Mouse (Mus musculus) testis, postnatal 14 days (tissue): ENCODE data around the gene Olfr70.

Source experiments
- DNase-seq: peaks from one replicate; pipeline ENCODE4 v3.0.0; 2021; ENCODE audit warnings: low spot score

The Olfr70 gene

GRCm38 (mm10) chr4:43655656-43656338, 44.8 kb downstream of the Olfr70 start:
- no peak for DNase-seq

GRCm38 (mm10) chr4:43653161-43654015, 47.2 kb downstream of the Olfr70 start, which contains the start of gene Spag8:
Spag8 (minus strand) TSS chr4:43653594.
- DNase-seq, result peak; percentile 67

GRCm38 (mm10) chr4:43652726-43653125, 47.9 kb downstream of the Olfr70 start:
- no peak for DNase-seq

- DNase-seq, result no peak
Observed at GRCm38 (mm10) chr4:43649783-43650182, 50.8 kb downstream of the Olfr70 start.
